Mouse (Mus musculus) G1E (cell line): ENCODE measurements around the gene C2cd4b. TPM values are rescaled to one million over a fixed set of nuclear protein-coding genes. Genes with fewer than 3 reads are reported as not detected.

ENCODE experiments used
- ATAC-seq: 2 replicates; pipeline ENCODE4 v1.8.0; 2016; ENCODE audit warnings: mild to moderate bottlenecking; ENCODE audit not compliant: insufficient number of reproducible peaks, poor library complexity, low FRiP score, severe bottlenecking; ENCODE audit errors: extremely low read depth
- DNase-seq: peaks from one replicate; pipeline ENCODE4 v3.0.0; 2012; ENCODE audit warnings: low spot score
- H3K27me3 ChIP-seq: 2 replicates; pipeline ENCODE4 v1.6.1; 2012; ENCODE audit warnings: mild to moderate bottlenecking, low read length, inconsistent platforms; ENCODE audit not compliant: insufficient read depth
- H3K36me3 ChIP-seq: replicated peaks from 2 replicates; pipeline ENCODE3; 2012; ENCODE audit warnings: mild to moderate bottlenecking, inconsistent platforms
- H3K4me1 ChIP-seq: 2 replicates; pipeline ENCODE4 v1.6.1; 2012; ENCODE audit warnings: low read depth, low read length, inconsistent platforms, mixed read lengths; ENCODE audit not compliant: insufficient read depth
- H3K4me3 ChIP-seq: 2 replicates; pipeline ENCODE4 v1.5.1; 2012; ENCODE audit warnings: low read depth, mild to moderate bottlenecking, inconsistent platforms, low read length, moderate library complexity, mixed read lengths
- H3K9me3 ChIP-seq: replicated peaks from 2 replicates; pipeline ENCODE4 v1.6.1; 2012; ENCODE audit warnings: inconsistent platforms
- CTCF ChIP-seq: IDR thresholded peaks from 2 replicates; pipeline ENCODE4 v1.5.1; 2012; ENCODE audit warnings: low read depth, low read length, inconsistent platforms, mixed read lengths
- GATA1 ChIP-seq: IDR thresholded peaks from 2 replicates; pipeline ENCODE4 v1.6.1; 2012; ENCODE audit warnings: borderline replicate concordance, low read length, inconsistent platforms, mixed read lengths
- GATA2 ChIP-seq: IDR thresholded peaks from 2 replicates; pipeline ENCODE4 v1.6.1; 2012; ENCODE audit warnings: low read depth, low read length, inconsistent platforms, borderline replicate concordance
- POLR2AphosphoS5 ChIP-seq: IDR thresholded peaks from 2 replicates; pipeline ENCODE4 v1.6.1; 2012; ENCODE audit warnings: low read depth, low read length, inconsistent platforms; ENCODE audit not compliant: insufficient replicate concordance
- TAL1 ChIP-seq: conservative IDR thresholded peaks from 2 replicates; pipeline ENCODE4 v1.6.1; 2012; ENCODE audit warnings: low read depth, low read length, inconsistent platforms, mixed read lengths
- polyA plus RNA-seq: library from polyadenylated mRNA; stranded (reverse); fragments of >175 nt; gene quantifications from 2 replicates; pipeline ENCODE4 v1.2.3, GENCODE M21; 2012
- total RNA-seq, 2 experiments: library from RNA; stranded (forward) in 1 of 2; stranded (reverse) in 1 of 2; fragments of 200-1000 nt in 1 of 2; fragments of >200 nt in 1 of 2; fragmentation: Nextera tagmentation in 1 of 2; gene quantifications; 2 replicates each; pipeline ENCODE4 v1.2.3; 2014 to 2017

C2cd4b gene
- total and polyA plus RNA-seq, 3 experiments, result not detected

GRCm38 (mm10) chr9:67722378-67722777 lies 36.9 kb upstream of the C2cd4b start:
- no peak for DNase-seq
- no peak for ATAC-seq

DNA sequence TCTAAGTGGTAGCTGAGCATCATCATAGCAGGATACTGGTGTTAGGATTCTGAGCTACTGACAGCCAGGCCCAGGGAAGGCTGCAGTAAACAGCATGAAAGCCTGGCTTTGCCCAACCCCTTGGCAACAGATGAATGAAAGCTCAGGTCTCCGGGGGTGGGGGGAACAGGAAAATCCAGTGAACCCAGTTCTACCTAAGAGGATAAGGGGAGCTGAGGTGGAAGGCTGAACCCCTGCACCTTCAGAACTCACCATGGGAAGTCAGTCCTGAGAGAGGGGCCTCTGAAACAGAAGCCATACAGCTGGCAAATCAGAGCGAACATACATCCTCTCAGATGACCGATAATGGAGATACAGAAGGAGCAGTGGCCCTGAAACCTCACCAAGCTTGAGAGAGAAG lies 34.0 kb upstream of the C2cd4b start:
- TF ChIP-seq GATA2, result no peak
- TF ChIP-seq CTCF, result no peak
- TF ChIP-seq GATA1, result no peak
- no peak for TF ChIP-seq POLR2AphosphoS5
- no peak for TF ChIP-seq TAL1
- no peaks in the 10 kb centered on the region for H3K36me3 ChIP-seq
- no peaks in the 10 kb centered on the region; the same call in 1 of the 2 replicates for H3K27me3 ChIP-seq
- no peak overlapping the region for H3K4me3 ChIP-seq
- ATAC-seq (no peak), DNase-seq (no peak)
- H3K4me1 ChIP-seq, result no peaks in the 10 kb centered on the region
- H3K9me3 ChIP-seq, result no peaks in the 10 kb centered on the region

More at GRCm38 (mm10) chr9:67722378-67722777, 36.9 kb upstream of the C2cd4b start:
- no peak overlapping the region for H3K4me3 ChIP-seq
- H3K36me3 ChIP-seq, result no peaks in the 10 kb centered on the region
- H3K9me3 ChIP-seq, result no peaks in the 10 kb centered on the region
- no peaks in the 10 kb centered on the region; the same call in none of the 2 replicates for H3K27me3 ChIP-seq
- TF ChIP-seq GATA1 (no peak), GATA2 (no peak), TAL1 (no peak)
- H3K4me1 ChIP-seq, result no peaks in the 10 kb centered on the region

DNA sequence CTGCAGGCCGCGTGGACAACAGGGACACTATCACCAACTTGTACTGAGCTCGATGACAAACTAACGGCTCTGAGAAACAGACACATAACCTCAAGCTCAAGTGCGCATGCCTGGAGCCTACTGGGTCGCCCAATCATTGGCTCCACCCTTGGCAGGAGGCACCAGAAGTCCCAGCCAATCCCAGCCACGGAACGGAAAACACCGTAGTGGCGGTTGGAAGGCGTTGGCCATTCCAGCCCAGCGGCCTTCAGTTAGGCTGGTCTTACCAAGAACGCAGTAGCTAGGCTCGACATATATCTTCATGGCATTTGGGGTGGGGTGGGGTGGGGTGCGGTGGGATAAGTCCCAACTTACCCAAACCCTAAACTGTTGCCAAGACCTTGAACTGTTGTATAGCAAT lies 25.5 kb upstream of the C2cd4b start:
- no peaks in the 10 kb centered on the region for H3K9me3 ChIP-seq
- DNase-seq, result no peak
- peaks cover 2% of the 10 kb centered on the region; the same call in 1 of the 2 replicates for H3K27me3 ChIP-seq
- TF ChIP-seq TAL1 (no peak), GATA1 (no peak), GATA2 (no peak), CTCF (no peak), POLR2AphosphoS5 (no peak)
- no peaks in the 10 kb centered on the region for H3K36me3 ChIP-seq
- H3K4me1 ChIP-seq, result no peaks in the 10 kb centered on the region
- no peak for ATAC-seq
- no peak overlapping the region for H3K4me3 ChIP-seq

DNA sequence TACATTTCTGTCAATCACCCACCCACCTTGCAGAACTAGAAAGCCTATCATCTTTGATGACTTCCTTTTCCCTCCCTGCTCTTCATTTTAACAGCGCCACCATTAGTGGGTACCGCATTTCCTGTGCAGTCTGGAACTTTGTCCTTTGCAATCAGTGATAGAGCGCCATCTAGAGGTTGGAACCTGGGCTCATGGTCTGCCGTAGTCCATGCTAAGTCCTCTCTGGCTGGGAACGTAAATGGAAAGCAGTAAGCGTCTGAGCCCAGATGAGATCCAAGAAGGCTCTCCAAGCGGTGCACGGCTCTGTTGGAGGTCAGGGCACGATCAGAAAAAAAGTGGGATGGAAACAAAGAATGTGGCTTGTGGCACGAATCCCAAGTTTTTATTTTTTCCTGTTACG lies 23.8 kb upstream of the C2cd4b start:
- Histone ChIP-seq H3K27me3 (peaks cover 2% of the 10 kb centered on the region; the same call in 1 of the 2 replicates), H3K4me1 (no peaks in the 10 kb centered on the region), H3K4me3 (no peak overlapping the region), H3K36me3 (no peaks in the 10 kb centered on the region), H3K9me3 (no peaks in the 10 kb centered on the region)
- DNase-seq (peak; percentile 7), ATAC-seq (no peak)
- no peak for TF ChIP-seq POLR2AphosphoS5
- TF ChIP-seq GATA1, result no peak
- TF ChIP-seq TAL1, result no peak
- no peak for TF ChIP-seq CTCF
- no peak for TF ChIP-seq GATA2

GRCm38 (mm10) chr9:67741256-67741655 lies 18.0 kb upstream of the C2cd4b start:
- DNase-seq, result no peak
- no peak for ATAC-seq

DNA sequence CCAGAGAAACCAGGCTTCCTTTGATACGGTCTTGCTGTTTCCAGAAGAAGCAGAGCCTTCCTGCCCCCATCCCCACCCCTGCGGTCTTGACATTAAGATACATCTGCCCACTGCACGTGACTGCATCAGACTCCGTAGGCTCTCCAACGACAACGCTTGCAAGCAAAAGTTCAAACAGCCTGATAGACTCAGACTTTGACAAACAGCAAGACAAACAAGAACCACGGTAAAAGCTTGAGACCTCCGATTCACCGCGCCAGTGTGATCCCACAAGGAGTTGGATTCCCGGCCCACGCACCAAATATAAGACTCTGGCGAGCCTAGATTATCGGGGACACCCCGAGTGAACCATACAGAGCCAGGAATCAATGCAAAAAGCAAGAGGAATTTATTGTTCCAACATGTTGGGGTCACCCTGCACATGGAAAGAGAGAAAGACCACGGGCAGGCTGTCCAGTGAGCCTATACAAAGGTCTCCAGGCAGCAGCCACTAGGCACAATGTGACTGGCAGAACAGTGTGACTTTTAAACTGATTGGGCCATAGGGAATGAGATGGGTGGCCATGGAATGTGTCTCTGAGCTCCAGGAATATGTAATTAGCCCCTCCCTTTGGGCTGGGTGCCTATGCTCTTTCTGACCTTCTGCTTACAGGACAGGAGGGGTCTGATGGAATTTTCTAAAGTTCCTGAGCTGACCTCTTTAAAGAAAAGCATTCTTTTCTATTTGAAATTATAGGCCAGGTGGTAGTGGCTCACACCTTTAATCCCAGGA lies 5.6 kb upstream of the C2cd4b start:
- TF ChIP-seq POLR2AphosphoS5 (no peak), TAL1 (no peak), GATA2 (no peak), GATA1 (no peak), CTCF (no peak)
- no peak overlapping the region for H3K4me3 ChIP-seq
- no peak for DNase-seq
- H3K9me3 ChIP-seq, result no peaks in the 10 kb centered on the region
- peaks cover 6% of the 10 kb centered on the region; the same call in 1 of the 2 replicates for H3K27me3 ChIP-seq
- ATAC-seq, result no peak
- no peaks in the 10 kb centered on the region for H3K4me1 ChIP-seq
- H3K36me3 ChIP-seq, result no peaks in the 10 kb centered on the region

More at GRCm38 (mm10) chr9:67741256-67741655, 18.0 kb upstream of the C2cd4b start:
- H3K27me3 ChIP-seq, result no peaks in the 10 kb centered on the region
- no peak overlapping the region for H3K4me3 ChIP-seq
- H3K4me1 ChIP-seq, result no peaks in the 10 kb centered on the region
- no peaks in the 10 kb centered on the region for H3K9me3 ChIP-seq
- TF ChIP-seq TAL1 (no peak), GATA1 (no peak)
- no peaks in the 10 kb centered on the region for H3K36me3 ChIP-seq
